Mouse (Mus musculus) CH12.LX (cell line): ENCODE results near the gene Npb. TPM values are rescaled to one million over a fixed set of nuclear protein-coding genes. Genes with fewer than 3 reads are reported as not detected.
A peak's percentile ranks its signal among the peaks of the same experiment; 100 is the strongest.

Source experiments
- DNase-seq: peaks from one replicate; pipeline ENCODE4 v3.0.0-alpha.2; 2013; ENCODE audit errors: extremely low read depth
- H3K27ac ChIP-seq: 2 replicates; pipeline ENCODE4 v1.5.1; 2012; ENCODE audit warnings: low read depth, mild to moderate bottlenecking, control low read depth, moderate library complexity; ENCODE audit not compliant: insufficient read depth
- H3K27me3 ChIP-seq: replicated peaks from 2 replicates; pipeline ENCODE3; 2012; ENCODE audit warnings: inconsistent platforms
- H3K36me3 ChIP-seq, 2 experiments: replicated peaks in 1 of 2; 2 replicates each; pipeline versions ENCODE3 to v1.6.1; 2012; ENCODE audit warnings: inconsistent platforms in 1 of 2, low read length in 1 of 2, mild to moderate bottlenecking in 1 of 2, mixed read lengths in 1 of 2, moderate library complexity in 1 of 2; ENCODE audit not compliant: control insufficient read depth in 1 of 2, insufficient read depth in 1 of 2
- H3K4me1 ChIP-seq, 2 experiments: 2 replicates each; pipeline ENCODE4 v1.6.1; 2012; ENCODE audit warnings: inconsistent platforms in 1 of 2, moderate library complexity in 1 of 2; ENCODE audit not compliant: insufficient read depth in 2 of 2, control insufficient read depth in 1 of 2
- H3K4me2 ChIP-seq: 2 replicates; pipeline ENCODE4 v1.6.1; 2012; ENCODE audit warnings: low read depth, mild to moderate bottlenecking, control low read depth; ENCODE audit not compliant: poor library complexity, insufficient read depth, severe bottlenecking
- H3K4me3 ChIP-seq, 3 experiments: fragments of 150-350 bp in 1 of 3; sonication (generic) in 1 of 3; replicated peaks in 1 of 3; 2 replicates each; pipeline versions ENCODE3 to v1.5.1; 2011 to 2012; ENCODE audit warnings: low read depth in 2 of 3, low read length in 2 of 3, mild to moderate bottlenecking in 2 of 3, moderate library complexity in 2 of 3, control low read depth in 1 of 3, improper control_type of control experiment in 1 of 3, inconsistent platforms in 1 of 3, mixed read lengths in 1 of 3; ENCODE audit not compliant: poor library complexity in 1 of 3
- H3K79me2 ChIP-seq: replicated peaks from 2 replicates; pipeline ENCODE4 v1.6.1; 2012; ENCODE audit warnings: mild to moderate bottlenecking, moderate library complexity; ENCODE audit not compliant: control insufficient read depth, poor library complexity, insufficient read depth, severe bottlenecking; ENCODE audit errors: extremely low read depth
- H3K9ac ChIP-seq: 2 replicates; pipeline ENCODE4 v1.6.1; 2012; ENCODE audit warnings: low read depth, mild to moderate bottlenecking, control low read depth, moderate library complexity; ENCODE audit not compliant: insufficient read depth
- H3K9me3 ChIP-seq: replicated peaks from 2 replicates; pipeline ENCODE3; 2012; ENCODE audit warnings: low read length, inconsistent platforms, mixed read lengths
- CHD2 ChIP-seq: IDR thresholded peaks from 2 replicates; pipeline ENCODE4 v1.6.1; 2011; ENCODE audit warnings: low read length, improper control_type of control experiment
- E2F4 ChIP-seq: IDR thresholded peaks from 2 replicates; pipeline ENCODE4 v1.6.1; 2011; ENCODE audit warnings: low read depth, low read length, improper control_type of control experiment; ENCODE audit not compliant: insufficient replicate concordance
- ELF1 ChIP-seq: IDR thresholded peaks from 2 replicates; pipeline ENCODE4 v1.6.1; 2014; ENCODE audit warnings: low read depth, mild to moderate bottlenecking, inconsistent platforms, low read length, improper control_type of control experiment
- EP300 ChIP-seq: IDR thresholded peaks from 2 replicates; pipeline ENCODE4 v1.6.1; 2011; ENCODE audit warnings: low read length, improper control_type of control experiment
- GABPA ChIP-seq: IDR thresholded peaks from 2 replicates; pipeline ENCODE4 v1.6.1; 2012; ENCODE audit warnings: low read depth, low read length, improper control_type of control experiment, inconsistent platforms; ENCODE audit not compliant: insufficient replicate concordance
- JUN ChIP-seq: IDR thresholded peaks from 2 replicates; pipeline ENCODE4 v1.6.1; 2011; ENCODE audit warnings: low read depth, mild to moderate bottlenecking, low read length, improper control_type of control experiment, moderate library complexity; ENCODE audit not compliant: insufficient read depth
- JUND ChIP-seq: conservative IDR thresholded peaks from 2 replicates; pipeline ENCODE4 v1.6.1; 2011; ENCODE audit warnings: low read depth, low read length, improper control_type of control experiment
- KAT2A ChIP-seq: IDR thresholded peaks from 2 replicates; pipeline ENCODE4 v1.6.1; 2012; ENCODE audit warnings: low read length, improper control_type of control experiment, inconsistent platforms; ENCODE audit not compliant: insufficient replicate concordance
- MAFK ChIP-seq: IDR thresholded peaks from 2 replicates; pipeline ENCODE4 v1.6.1; 2011; ENCODE audit warnings: low read length, improper control_type of control experiment; ENCODE audit not compliant: insufficient replicate concordance
- MAX ChIP-seq: IDR thresholded peaks from 2 replicates; pipeline ENCODE4 v1.6.1; 2011; ENCODE audit warnings: low read length, improper control_type of control experiment
- NELFE ChIP-seq: IDR thresholded peaks from 2 replicates; pipeline ENCODE4 v1.6.1; 2011; ENCODE audit warnings: low read depth, low read length, improper control_type of control experiment
- POLR2A ChIP-seq: IDR thresholded peaks from 2 replicates; pipeline ENCODE4 v1.6.1; 2011; ENCODE audit warnings: low read depth, mild to moderate bottlenecking, improper control_type of control experiment, low read length
- RCOR1 ChIP-seq: conservative IDR thresholded peaks from 2 replicates; pipeline ENCODE4 v1.6.1; 2012; ENCODE audit warnings: low read depth, mild to moderate bottlenecking, inconsistent platforms, low read length, improper control_type of control experiment
- SMC3 ChIP-seq: IDR thresholded peaks from 2 replicates; pipeline ENCODE4 v1.6.1; 2011; ENCODE audit warnings: low read depth, low read length, improper control_type of control experiment
- TBP ChIP-seq: conservative IDR thresholded peaks from 2 replicates; pipeline ENCODE4 v1.6.1; 2011; ENCODE audit warnings: low read depth, low read length, improper control_type of control experiment
- UBTF ChIP-seq: IDR thresholded peaks from 2 replicates; pipeline ENCODE4 v1.6.1; 2012; ENCODE audit warnings: low read depth, mild to moderate bottlenecking, inconsistent platforms, low read length, improper control_type of control experiment, moderate library complexity
- USF1 ChIP-seq: IDR thresholded peaks from 2 replicates; pipeline ENCODE4 v1.6.1; 2014; ENCODE audit warnings: low read depth, mild to moderate bottlenecking, inconsistent platforms, low read length, improper control_type of control experiment
- ZMIZ1 ChIP-seq: IDR thresholded peaks from 2 replicates; pipeline ENCODE4 v1.6.1; 2012; ENCODE audit warnings: low read depth, mild to moderate bottlenecking, inconsistent platforms, low read length, improper control_type of control experiment
- ZNF384 ChIP-seq: IDR thresholded peaks from 2 replicates; pipeline ENCODE4 v1.6.1; 2012; ENCODE audit warnings: low read depth, low read length, improper control_type of control experiment, inconsistent platforms
- dilution Hi-C: fragments of 300-500 bp; cut with MboI; formaldehyde crosslinking; loops from 2 replicates; pipeline ENCODE4 v1.14.3; 2020; ENCODE audit warnings: low sequenced_read_pairs; ENCODE audit not compliant: extremely low pct_unique_long_range_greater_than_20kb, extremely low pct_ligation_motif_present
- in situ Hi-C: fragments of 300-500 bp; cut with MboI; formaldehyde crosslinking; loops from 3 replicates; pipeline ENCODE4 v1.14.3; 2019; ENCODE audit warnings: low sequenced_read_pairs, low pct_ligation_motif_present, low pct_unique_long_range_greater_than_20kb, mixed read lengths
- polyA plus RNA-seq: library from polyadenylated mRNA; unstranded; fragments of >175 nt; gene quantifications from 2 replicates; pipeline ENCODE4 v1.2.1, GENCODE M21; 2012; ENCODE audit warnings: low read depth; ENCODE audit not compliant: insufficient read length
- total RNA-seq, 2 experiments: library from RNA; depleted of rRNA; stranded (reverse); fragments of 300-350 nt in 1 of 2; fragments of >200 nt in 1 of 2; gene quantifications; 2 replicates each; pipeline ENCODE4 v1.2.3; 2012 to 2014

The Npb gene
- total and polyA plus RNA-seq, 3 experiments, result 0.55 to 1.3 TPM; not detected in 1

- TF ChIP-seq MAX (no peak), CHD2 (peak; percentile 28; the same call in 1 of the 2 replicates), ZMIZ1 (peak; percentile 88), JUND (no peak), USF1 (no peak), GABPA (no peak; the same call in 1 of the 2 replicates), JUN (no peak), TBP (peak; percentile 69), UBTF (no peak), NELFE (peak; percentile 81), MAFK (0 out of 2 replicates have a peak, but pooled peaks have one; percentile 9), ZNF384 (no peak), KAT2A (no peak; the same call in 1 of the 2 replicates)
Observed at GRCm38 (mm10) chr11:120624680-120625111, 16.4 kb downstream of the Npb start (continued).

GRCm38 (mm10) chr11:120625152-120625775, 17.0 kb downstream of the Npb start, which contains the start of gene Sirt7:
TSS of gene Sirt7 (minus strand) at chr11:120625240.
- Histone ChIP-seq H3K27ac (peak within 1 kb of the TSS; percentile 83), H3K27me3 (no peaks in the 10 kb centered on the region), H3K9ac (peak within 1 kb of the TSS; percentile 93), H3K4me1 (peaks cover 36 to 63% of the 10 kb centered on the region in 2 experiments), H3K9me3 (no peaks in the 10 kb centered on the region), H3K4me2 (peak within 1 kb of the TSS; percentile 86), H3K79me2 (peaks cover 37% of the 10 kb centered on the region), H3K36me3 (peaks cover 52 to 71% of the 10 kb centered on the region in 2 experiments), H3K4me3 (peak within 1 kb of the TSS; percentile 82 to 100 (median 100))
- dilution Hi-C loops, result no loop called here
- DNase-seq, result no peak
- in situ Hi-C loops, result loop anchor here (10.0 kb wide), 1 partner anchor 60 kb away; no protein-coding TSS in a partner anchor
- TF ChIP-seq ZNF384 (no peak), EP300 (no peak), POLR2A (no peak), SMC3 (no peak), ELF1 (no peak), RCOR1 (no peak), E2F4 (no peak)
